Mouse (Mus musculus) thymus, postnatal 0 days (tissue): ENCODE measurements around the gene Nxt1. TPM values are rescaled to one million over a fixed set of nuclear protein-coding genes. Genes with fewer than 3 reads are reported as not detected.
A peak's percentile ranks its signal among the peaks of the same experiment; 100 is the strongest.

Experiments used
- DNase-seq: peaks from one replicate; pipeline ENCODE4 v3.0.0-alpha.2; 2015; ENCODE audit warnings: low spot score
- polyA plus RNA-seq: library from polyadenylated mRNA; unstranded; fragments of >200 nt; fragmentation: Nextera tagmentation; extraction: Ambion mirVana; gene quantifications from 2 replicates; pipeline ENCODE4 v1.2.1, GENCODE M21; 2015

Nxt1 gene
- 124 and 133 TPM in 2 replicates for polyA plus RNA-seq

DNA sequence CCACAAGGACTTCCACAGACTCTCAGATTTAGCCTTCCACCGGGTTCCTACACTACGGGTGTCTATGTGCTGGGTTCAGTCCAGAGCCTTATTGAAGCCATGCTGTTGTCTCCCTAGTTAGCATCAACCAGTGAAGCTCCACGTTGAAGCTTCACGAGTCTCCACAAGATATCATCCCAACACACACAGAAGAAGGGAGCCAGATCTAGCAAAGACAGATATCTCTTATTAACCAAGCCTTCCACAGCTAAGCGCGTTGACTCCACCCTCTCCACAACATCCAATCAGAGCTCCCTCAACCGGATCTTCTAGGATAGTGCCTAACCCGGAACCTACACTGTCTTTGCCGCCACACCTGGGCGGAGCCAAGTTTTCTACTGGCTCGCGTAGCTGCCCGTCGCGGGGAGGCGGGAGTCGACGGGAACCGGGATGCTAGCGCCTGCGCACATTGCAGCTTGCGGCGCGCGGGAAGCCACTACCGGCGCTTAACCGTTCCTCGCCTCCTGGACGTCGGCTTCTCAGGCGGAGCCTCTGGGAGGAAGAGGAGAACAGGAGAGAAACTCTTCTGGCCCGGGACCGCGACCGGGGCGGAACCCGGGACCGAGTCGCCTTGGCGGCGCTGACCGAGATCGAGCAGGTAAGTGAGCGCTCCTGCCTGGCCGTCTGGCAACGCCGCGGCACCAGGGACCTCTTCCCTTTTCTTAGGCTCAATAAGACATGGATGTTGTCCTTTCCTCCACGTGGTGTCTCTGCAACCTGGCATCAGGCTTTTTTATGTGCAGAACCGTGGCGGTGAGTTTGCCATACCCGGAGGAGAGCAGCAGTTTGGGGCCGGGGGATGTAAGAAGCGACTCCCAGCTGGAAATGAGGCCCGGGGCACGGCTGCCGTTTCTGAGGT is at the start of gene Nxt1:
TSS of gene Nxt1 (plus strand) at position 403 of the 898 bp plus-strand sequence.
- DNase-seq: peak; percentile 99

GRCm38 (mm10) chr2:148623067-148623466 is 49.3 kb upstream of the Nxt1 start:
- no peak for DNase-seq

DNA sequence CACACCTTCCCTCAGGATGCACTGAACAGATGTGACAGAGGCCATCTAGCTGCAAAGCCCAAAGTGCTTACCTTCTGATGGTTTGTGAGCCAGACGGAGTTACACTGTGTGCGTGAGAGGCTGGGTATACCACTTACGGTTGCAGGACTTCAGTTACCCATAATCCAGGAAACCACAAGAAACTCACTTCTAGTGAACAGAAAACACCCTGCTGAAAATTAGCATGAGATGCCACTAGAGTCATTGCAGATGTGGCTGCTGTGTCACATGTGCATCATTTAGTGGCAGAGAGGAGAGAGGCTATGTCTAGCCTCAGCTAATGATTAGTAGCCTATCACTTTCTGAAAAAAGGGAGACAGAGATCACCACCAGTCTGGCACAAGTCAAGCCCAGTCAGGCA is 47.9 kb upstream of the Nxt1 start:
- no peak for DNase-seq

DNA sequence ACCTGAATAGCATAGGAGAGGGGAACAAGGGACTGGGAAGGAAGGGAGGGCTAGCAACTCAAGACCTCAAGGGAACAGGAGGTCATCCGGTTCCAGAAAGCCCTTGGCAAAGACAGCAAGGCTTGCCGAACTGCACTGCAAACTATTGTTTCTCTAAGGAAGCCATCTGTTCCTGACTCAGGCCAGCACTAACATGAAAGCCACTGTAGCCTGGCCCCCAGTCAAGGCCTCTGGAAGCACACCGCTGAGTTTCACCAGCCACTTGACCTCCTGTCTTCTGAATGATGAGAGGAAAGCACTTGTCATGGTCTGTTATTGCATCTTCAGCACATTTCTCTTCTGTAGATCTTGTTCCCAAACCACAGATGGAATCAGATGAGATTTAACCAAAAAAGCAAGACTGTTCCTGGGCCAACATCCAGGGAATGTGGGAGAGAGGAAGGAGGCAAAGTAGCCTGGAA is 45.4 kb upstream of the Nxt1 start:
- DNase-seq: no peak

GRCm38 (mm10) chr2:148631011-148631410 is 41.4 kb upstream of the Nxt1 start:
- no peak for DNase-seq

GRCm38 (mm10) chr2:148631602-148632001 is 40.8 kb upstream of the Nxt1 start:
- no peak for DNase-seq

- no peak for DNase-seq
Observed at GRCm38 (mm10) chr2:148634466-148634865, 37.9 kb upstream of the Nxt1 start.

GRCm38 (mm10) chr2:148642610-148643370 is 29.6 kb upstream of the Nxt1 start:
- no peak for DNase-seq

DNA sequence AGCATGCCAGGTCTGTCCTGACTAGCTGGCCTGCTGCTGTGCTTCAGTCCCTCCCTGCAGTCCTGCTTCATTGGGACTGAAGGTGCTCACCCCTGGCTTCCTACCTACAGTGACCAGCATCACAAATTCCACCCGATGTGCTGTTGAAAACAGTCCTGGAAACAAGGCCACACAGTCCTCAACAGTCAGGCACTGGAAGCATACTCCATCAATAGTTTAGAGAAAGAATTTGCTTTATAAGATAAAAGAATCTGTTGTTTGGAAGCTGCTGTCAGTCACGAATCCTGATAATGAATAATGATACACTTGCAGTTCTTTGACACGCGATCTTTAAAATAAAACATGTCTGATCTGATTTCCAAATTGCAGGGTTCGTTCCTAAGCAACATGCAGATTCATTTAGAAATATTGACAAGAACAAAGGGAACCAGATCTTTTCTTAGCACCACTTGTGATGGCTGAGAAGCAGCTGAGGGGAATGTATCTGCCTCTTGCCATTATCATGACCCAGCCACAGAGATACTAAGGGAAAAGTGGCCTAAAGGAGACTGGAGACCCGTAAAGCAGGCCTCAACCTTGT is 27.9 kb upstream of the Nxt1 start:
- DNase-seq: no peak

GRCm38 (mm10) chr2:148650587-148651357 is 21.6 kb upstream of the Nxt1 start:
- no peak for DNase-seq

DNA sequence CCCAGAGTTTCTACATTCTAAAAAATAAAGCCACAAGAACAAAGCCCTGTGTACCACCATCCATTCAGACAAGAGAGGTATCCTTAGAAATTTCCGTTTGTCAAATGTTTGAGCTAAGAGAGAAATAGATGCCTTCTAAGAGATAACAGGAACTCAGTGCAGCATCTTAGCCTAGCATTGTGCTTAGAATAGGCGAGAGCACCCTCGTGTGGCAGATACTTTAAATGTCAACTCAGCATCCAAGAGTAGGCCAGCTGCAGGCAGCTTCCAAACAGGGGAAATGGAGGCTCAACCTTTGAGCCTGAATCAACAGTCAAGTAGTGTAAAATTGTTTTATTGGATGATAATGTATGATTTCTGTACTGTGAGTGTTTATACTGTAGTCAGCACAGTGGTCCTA is 17.4 kb upstream of the Nxt1 start:
- peak; percentile 69 for DNase-seq

DNA sequence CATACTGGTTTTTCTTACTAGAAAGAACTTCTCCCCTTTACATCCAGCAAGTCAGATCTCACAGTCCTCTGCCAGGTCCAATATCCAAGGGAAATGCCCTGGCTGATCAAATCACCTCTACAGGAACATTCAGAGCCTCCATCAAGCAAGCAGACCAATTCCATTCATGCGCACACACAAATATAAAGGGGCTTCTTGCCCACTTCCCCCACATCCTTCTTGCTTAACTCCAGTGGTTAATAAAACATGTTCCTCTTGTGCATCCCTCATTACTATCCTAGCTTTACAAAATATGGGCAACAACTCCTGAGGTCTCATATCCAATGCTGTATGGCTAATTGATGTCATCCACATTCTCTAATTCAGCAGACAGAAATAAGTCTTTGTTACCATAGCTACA is 8.9 kb upstream of the Nxt1 start:
- DNase-seq: no peak

- DNase-seq: peak; percentile 6
Observed at GRCm38 (mm10) chr2:148677801-148678200, 5.4 kb downstream of the Nxt1 start.

- no peak for DNase-seq
Observed at GRCm38 (mm10) chr2:148679346-148679745, 6.9 kb downstream of the Nxt1 start.

DNA sequence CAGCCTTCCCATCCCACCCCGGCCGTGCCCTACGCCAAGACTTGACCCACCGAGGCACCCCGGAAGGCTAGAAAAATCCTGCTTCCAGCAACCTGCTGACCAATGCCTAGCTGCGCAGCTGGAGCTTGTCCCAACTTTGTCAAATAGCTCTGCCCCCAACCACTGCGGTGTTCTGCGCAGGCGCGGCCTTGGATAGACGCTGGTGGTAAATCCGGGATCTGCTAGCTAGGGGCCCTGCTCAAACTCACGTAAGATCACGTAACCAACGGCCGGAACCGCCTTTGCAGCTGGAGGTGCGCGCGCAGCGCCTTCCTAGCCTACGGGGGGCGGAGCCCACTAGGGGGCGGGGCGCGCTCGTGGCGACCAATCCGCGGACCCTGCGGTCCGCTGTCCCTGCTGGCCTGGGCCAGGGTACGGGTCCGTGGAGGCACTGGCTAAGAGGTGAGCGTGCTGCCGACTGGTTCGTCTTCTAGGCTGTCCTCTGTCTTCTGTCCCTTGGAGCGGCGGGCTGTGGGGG is 8.4 kb downstream of the Nxt1 start, which contains the start of gene Gzf1:
TSS of gene Gzf1 (plus strand) at position 249 of the 517 bp plus-strand sequence.
- DNase-seq: peak; percentile 98

- peak; percentile 60 for DNase-seq
Observed at GRCm38 (mm10) chr2:148681461-148681891, 9.1 kb downstream of the Nxt1 start.

GRCm38 (mm10) chr2:148683031-148683430 is 10.6 kb downstream of the Nxt1 start:
- DNase-seq: no peak

DNA sequence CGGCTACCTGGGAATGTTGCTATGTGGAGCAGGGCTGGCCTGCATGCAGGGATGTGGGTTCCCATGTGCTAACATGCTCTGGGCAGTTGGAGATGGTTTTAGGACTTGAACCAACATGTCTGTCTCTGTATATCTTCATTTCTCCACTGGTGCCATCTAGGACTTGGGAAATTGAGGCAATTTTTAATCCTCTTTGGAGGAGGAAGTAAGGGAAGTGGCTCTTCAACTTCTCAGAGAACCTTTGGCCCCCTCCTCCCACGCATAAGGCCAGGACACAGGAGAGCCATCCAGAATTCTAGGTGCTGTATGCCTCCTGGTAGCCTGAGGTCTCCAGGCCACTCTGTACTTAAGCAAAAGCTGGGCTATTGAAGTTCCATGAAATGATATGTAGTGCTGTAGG is 12.6 kb downstream of the Nxt1 start:
- DNase-seq: no peak

- DNase-seq: no peak
Observed at GRCm38 (mm10) chr2:148685709-148686108, 13.3 kb downstream of the Nxt1 start.

GRCm38 (mm10) chr2:148686862-148687261 is 14.5 kb downstream of the Nxt1 start:
- DNase-seq: no peak

DNA sequence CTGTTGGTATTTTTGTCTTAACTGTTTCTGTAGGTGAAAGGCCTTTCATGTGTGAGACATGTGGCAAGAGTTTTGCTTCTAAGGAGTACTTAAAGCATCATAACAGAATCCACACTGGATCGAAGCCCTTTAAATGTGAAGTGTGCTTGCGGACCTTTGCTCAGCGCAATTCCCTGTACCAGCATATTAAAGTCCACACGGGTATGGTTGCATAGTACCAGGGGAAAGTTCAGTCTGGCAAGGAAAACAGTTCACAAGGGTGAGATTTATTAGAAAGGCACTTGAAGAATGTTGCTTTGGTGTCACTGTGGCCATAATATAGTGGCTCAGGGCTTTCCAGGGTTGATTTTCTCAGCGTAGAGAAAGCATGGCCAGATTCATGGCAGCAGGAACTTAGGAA is 15.6 kb downstream of the Nxt1 start:
- DNase-seq: no peak
